Mouse (Mus musculus) T-helper 1 cell (primary cell): Measurements from ENCODE around the gene Prcd.

ENCODE experiments used
- in situ Hi-C: fragments of 300-600 bp; cut with MboI, MseI; formaldehyde crosslinking; loops from one replicate; pipeline ENCODE4 v1.15.1; 2025; ENCODE audit warnings: high pct_unique_total_duplicates

Gene Prcd

DNA sequence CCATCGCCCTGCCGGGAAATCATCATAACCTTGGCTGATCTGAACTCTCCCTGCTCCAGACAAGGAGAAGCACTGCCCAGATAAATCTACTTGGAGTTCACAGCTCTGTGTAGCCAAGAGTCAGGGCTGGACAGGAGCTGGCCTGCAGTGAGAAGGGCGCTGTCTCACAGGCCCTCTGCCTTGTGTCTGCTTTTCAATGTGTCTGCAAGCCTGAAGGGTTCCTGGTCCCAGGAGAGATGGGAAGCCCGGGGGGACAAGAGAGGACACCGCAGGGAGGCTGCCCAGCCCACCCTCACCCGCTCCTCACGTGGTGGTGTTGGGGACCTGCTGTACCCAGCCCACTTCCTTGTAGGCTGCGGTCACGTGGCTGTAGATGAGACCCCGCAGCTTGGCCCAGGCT lies 4.4 kb upstream of the Prcd start:
- in situ Hi-C loops = loop anchor here (5.0 kb wide), 1 partner anchor 158 kb away; no protein-coding TSS in a partner anchor

DNA sequence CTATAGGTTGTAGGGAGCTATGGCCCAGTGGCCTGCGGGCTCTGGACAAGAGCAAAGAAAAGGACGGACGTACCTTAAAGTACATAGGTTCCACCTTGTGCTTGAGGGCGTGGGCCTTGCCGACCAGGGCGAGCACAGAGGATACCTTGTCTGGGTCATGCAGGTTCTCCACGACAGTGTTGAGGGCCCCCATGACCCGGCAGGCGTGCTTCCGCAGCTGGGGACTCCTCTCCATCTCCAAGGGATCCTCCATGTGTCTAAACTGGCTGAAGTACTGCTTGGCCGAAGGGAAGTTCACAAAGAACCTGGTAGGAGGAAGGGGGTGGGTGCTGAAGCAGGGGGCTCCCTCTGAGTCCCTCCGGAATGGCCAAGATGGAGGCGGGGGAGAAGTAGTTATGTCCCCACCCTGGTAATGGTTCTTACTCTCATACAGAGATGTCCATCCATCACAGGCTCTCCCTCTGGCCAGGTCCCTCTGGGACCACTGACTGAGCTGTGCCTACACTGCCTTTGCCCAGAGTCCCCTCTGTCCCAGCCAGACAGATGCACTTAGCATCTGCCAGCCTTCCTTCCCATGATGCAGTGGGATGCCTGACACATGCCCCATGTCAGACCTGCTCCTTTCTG lies 3.5 kb upstream of the Prcd start:
- in situ Hi-C loops = loop anchor here (5.0 kb wide), 1 partner anchor 157 kb away; no protein-coding TSS in a partner anchor

DNA sequence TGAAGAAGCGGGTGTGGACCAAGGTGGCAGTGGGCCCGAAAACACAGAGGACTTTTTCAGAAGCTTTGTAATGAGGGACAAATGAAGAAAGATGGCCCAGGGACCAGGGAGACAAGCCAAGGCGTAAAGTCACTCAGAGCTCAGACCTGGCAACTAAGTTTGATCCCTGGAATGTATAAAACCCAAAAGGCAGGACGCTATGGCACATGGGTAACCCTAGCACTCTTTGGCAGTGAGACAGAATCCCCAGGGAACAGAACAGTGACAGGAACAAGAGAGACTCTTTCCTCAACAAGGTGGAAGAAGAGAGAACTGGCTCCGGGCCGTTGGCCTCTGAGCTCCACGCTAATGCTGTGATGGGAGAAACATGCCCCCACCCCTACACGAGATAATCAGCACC lies 2.5 kb upstream of the Prcd start:
- in situ Hi-C loops = no loop called here

- in situ Hi-C loops = no loop called here
Observed at GRCm38 (mm10) chr11:116651339-116651738, 2.0 kb upstream of the Prcd start.

DNA sequence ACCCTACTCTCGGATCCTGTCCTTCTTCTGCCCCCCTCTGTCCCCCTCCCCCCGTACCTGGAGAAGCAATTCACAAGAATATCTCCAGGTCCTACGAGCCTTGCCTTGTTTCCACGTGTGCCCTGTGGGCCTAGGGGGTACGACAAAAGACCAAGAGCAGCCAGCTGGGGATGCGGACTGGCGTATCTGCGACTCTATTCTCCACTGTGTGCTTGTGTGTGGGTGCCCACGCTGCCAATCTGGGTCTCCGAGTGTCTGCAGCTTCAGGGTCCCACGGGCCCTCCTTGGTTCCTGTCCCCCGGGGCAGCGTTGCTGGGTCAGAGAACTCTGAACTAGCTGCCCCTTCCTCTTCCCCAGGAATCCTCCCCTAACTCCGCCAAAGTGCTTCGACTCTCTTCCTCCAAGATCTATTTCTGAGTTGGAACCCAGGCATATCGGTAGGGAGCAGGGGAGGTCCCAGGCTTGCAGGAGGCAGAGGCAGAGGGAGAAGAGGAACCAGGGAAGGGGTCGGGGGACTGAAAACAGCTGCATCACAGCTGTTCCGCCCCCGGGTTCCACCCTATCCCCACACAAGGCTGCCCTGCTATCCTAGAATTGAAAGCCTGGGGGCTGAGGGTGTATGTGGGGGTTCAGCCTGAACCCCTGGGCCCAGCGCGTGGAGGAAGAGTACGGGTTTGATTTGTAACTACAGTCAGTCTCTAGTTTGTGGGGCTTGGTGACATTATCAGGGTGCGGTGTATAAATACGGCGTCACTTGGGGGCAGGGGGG lies 820 bp upstream of the Prcd start:
- in situ Hi-C loops = no loop called here

DNA sequence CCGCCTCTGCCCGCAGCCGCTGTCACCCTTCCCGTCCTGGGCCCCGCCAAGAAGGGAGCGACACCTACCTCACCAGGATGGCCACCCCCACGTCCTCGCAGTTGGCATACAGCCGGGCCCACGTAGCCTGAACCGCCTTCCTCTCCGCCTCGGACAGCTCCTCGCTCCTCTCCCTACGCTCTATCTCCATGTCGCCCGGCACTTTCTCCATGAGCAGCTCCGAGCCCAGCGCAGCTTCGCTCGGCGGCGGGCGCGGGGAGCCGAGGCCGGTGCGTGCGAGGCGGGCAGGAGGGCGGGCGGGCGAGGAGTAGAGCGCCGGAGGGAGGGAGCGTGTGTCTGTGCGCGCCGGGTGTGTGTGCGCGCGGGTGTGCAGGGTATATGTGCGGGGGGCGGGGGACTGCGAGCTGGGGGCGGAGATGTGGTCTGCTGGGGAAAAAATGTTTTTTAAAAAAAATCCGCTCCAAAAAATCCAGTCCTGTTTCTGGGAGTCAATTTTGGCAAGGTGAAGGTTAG lies 431 bp downstream of the Prcd start:
- in situ Hi-C loops = no loop called here

- in situ Hi-C loops = no loop called here
Observed at GRCm38 (mm10) chr11:116654255-116654821, 1.0 kb downstream of the Prcd start, which contains the start of gene Cygb. TSS of gene Cygb (minus strand) at chr11:116654313.

DNA sequence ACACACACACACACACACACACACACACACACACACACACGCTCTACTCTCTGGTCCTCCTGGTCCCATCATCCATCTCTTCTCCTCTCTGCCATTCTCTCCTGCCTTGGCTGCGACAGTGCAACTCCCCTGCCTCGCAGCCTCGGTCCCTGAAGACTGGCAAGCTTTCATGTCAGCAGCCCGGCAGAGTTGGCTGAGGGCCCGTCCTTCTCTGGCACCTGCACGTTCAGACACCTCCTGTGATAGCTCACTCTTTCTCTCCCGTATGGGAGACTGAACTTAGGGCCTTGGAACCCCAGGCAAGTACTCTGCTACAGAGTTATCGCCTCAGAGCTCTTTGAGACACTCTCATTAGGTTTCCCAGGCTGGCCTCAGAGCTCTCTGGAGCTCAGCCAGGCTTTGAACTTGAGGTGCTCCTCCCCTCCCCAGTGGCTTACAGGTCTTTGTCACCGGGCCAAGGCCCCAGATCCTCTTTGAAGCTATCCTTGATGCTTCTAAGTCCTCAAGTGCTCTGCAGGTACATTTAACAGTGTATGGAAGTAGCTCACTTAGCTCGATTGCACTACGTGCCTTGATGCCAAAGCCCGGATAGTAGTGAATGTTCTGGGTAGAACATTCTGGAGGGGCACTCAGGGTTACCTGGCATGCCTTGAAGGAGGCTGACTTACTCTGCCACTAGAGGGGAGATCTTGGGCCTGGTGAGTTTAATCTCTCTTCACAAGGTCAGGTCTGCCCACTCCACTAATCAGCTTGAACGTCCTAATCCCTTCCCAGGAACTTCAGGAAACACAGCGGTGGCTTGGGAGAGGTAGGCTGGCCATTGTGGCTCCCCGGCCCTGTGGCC lies 3.2 kb downstream of the Prcd start:
- in situ Hi-C loops = no loop called here

DNA sequence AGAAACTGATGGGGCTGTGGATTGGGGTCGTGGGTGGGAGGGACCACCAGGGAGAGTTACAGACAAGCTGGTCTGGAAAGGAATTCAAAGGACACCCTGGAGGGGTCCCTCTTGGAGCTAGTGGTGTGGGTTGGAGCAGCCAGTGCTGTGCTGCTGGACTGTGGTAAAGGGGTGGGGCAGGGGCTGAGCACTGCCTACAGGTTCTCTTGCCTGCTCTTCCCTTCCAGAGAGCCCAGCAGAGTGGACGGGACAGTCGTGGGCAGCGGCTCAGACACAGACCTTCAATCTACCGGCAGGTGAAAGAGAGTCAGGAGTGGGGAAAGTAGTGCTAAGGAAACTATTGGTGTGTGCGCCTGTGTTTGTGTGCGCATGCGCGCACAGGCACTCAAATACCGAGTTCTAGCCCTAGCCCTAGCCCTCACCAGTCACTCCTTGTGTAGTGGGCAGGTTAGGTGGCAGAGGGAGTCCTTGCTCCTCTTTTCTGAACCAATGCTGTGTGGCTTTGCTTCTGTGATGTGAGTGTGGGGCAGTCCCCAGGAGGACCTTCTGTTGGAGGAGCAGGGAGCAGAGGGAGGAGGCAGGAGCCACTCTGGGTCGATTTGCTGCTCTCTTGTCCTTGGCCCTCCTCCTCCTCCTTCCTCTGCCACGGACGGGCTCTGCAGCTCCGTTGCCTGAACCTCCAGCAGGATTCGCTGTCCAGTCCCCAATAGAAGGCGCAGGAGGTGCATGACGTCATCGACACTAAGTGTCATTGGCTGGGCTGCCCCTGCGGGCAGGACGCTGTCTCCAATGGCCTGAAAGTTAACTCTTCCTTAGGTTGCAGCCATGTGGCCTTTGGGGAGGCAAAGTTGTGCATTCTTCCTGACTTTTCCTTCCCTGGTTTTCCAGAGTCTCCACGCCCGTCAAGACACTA lies 4.2 kb downstream of the Prcd start:
- in situ Hi-C loops = no loop called here

GRCm38 (mm10) chr11:116658238-116658637 lies 4.9 kb downstream of the Prcd start:
- in situ Hi-C loops = no loop called here

GRCm38 (mm10) chr11:116659027-116659621 lies 5.8 kb downstream of the Prcd start:
- in situ Hi-C loops = no loop called here

- in situ Hi-C loops = loop anchor here (10.0 kb wide), 1 partner anchor 295 kb away; no protein-coding TSS in a partner anchor
Observed at GRCm38 (mm10) chr11:116660181-116660580, 6.8 kb downstream of the Prcd start.

- in situ Hi-C loops = loop anchor here (10.0 kb wide), 1 partner anchor 297 kb away; no protein-coding TSS in a partner anchor
Observed at GRCm38 (mm10) chr11:116661291-116661947, 8.1 kb downstream of the Prcd start.

- in situ Hi-C loops = loop anchor here (10.0 kb wide), 1 partner anchor 297 kb away; no protein-coding TSS in a partner anchor
Observed at GRCm38 (mm10) chr11:116661948-116662377, 8.6 kb downstream of the Prcd start.

DNA sequence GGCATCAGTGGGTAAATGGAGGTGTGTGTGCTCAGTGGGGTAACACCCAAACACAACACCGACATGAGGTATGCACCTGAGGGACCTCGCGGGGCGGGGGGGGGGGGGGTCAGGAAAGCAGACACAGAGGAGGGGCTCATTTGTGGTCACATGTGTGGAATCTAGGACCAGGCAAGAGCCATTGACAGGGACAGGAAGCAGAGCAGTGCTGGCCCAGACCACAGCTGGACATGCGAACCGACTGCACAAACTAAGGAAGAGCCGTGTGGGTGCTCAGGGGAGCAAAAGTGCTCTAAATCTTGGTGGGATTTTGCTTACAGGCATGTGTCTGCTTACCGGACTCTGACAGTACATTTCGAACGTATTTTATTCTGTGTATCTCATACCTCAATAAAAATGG lies 12.0 kb downstream of the Prcd start:
- in situ Hi-C loops = loop anchor here (10.0 kb wide), 1 partner anchor 300 kb away; no protein-coding TSS in a partner anchor

DNA sequence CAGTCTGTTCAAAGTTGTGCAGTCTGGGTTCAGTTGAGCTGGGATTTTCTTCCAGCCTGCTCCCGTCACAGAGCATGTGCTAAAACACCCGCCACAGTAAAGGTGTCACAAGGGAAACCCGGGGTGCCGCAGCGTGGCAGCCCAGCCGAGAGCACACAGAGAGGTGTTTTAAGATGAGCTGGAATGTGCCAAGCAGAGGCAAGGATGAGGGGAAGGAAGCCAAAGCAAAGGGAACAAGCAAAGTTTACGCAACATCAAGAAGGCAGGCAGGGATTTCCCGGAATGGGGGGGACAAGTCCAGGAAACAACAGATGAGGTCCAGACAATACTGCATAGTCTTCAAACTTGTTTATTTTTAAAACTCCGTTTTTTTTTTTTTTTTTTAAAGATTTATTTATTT lies 13.2 kb downstream of the Prcd start:
- in situ Hi-C loops = loop anchor here (10.0 kb wide), 1 partner anchor 302 kb away; no protein-coding TSS in a partner anchor

DNA sequence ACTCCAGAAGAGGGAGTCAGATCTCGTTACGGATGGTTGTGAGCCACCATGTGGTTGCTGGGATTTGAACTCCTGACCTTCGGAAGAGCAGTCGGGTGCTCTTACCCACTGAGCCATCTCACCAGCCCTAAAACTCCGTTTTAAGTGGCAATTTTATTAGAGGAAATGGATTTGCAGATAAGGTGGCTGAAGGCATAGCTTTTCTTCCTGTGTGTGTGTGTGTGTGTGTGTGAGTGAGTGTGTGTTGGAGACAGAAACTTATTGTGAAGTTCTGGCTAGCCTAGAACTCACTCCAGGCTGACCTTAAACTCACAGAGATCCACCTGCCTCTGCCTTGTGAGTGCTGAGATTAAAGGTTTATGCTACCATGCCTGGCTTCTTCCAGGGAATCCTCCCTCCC lies 13.7 kb downstream of the Prcd start:
- in situ Hi-C loops = loop anchor here (10.0 kb wide), 1 partner anchor 302 kb away; no protein-coding TSS in a partner anchor

DNA sequence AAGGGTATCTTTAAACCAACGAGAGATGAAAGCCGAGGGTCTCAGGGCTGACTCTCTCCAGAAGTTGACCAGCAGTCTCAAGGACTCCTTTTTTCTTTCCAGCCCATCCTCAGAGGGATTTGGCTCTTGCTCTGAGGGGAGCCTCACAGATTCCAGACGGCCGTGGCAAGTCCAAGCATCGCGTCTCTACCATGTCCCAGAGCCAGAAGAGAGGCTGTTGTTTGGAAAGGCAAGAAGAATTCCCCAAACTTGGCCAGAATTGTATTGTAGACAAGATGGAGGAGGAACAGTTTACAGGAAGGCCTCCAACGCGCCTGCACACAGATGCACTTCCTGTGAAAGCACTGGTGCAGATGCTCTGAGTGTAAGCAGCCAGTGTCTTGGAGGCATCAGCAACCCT lies 14.6 kb downstream of the Prcd start:
- in situ Hi-C loops = loop anchor here (10.0 kb wide), 1 partner anchor 303 kb away; no protein-coding TSS in a partner anchor

GRCm38 (mm10) chr11:116668381-116668825 lies 15.1 kb downstream of the Prcd start:
- in situ Hi-C loops = loop anchor here (10.0 kb wide), 1 partner anchor 304 kb away; no protein-coding TSS in a partner anchor
